Mouse (Mus musculus) MEL (cell line): ENCODE data around the gene Cip2a. TPM values are rescaled to one million over a fixed set of nuclear protein-coding genes. Genes with fewer than 3 reads are reported as not detected.

Experiments
- DNase-seq: peaks from one replicate; pipeline ENCODE4 v3.0.0; 2011; ENCODE audit warnings: low read depth, low spot score
- H3K27ac ChIP-seq: 2 replicates; pipeline ENCODE4 v1.5.1; 2012; ENCODE audit warnings: low read depth, mild to moderate bottlenecking, control low read depth, low read length, moderate library complexity; ENCODE audit not compliant: control insufficient read depth
- H3K27me3 ChIP-seq, 2 experiments: fragments of 150-350 bp in 1 of 2; sonication (generic) in 1 of 2; 2 replicates each; pipeline ENCODE4 v1.6.1; 2012; ENCODE audit warnings: low read length in 2 of 2, mild to moderate bottlenecking in 2 of 2, improper control_type of control experiment in 1 of 2, moderate library complexity in 1 of 2; ENCODE audit not compliant: insufficient read depth in 2 of 2, control insufficient read depth in 1 of 2
- H3K36me3 ChIP-seq, 2 experiments: 2 replicates each; pipeline ENCODE4 v1.6.1; 2012 to 2014; ENCODE audit warnings: low read length in 2 of 2, improper control_type of control experiment in 1 of 2, inconsistent platforms in 1 of 2, mild to moderate bottlenecking in 1 of 2; ENCODE audit not compliant: insufficient read depth in 2 of 2, control insufficient read depth in 1 of 2
- H3K4me1 ChIP-seq, 2 experiments: fragments of 150-350 bp in 1 of 2; sonication (generic) in 1 of 2; 2 replicates each; pipeline ENCODE4 v1.6.1; 2012; ENCODE audit warnings: low read length in 2 of 2, improper control_type of control experiment in 1 of 2, mild to moderate bottlenecking in 1 of 2; ENCODE audit not compliant: insufficient read depth in 2 of 2, control insufficient read depth in 1 of 2
- H3K4me3 ChIP-seq, 2 experiments: fragments of 150-350 bp in 1 of 2; sonication (generic) in 1 of 2; 2 replicates each; pipeline ENCODE4 v1.5.1; 2012; ENCODE audit warnings: low read depth in 2 of 2, low read length in 2 of 2, mild to moderate bottlenecking in 2 of 2, moderate library complexity in 2 of 2, control low read depth in 1 of 2, improper control_type of control experiment in 1 of 2; ENCODE audit not compliant: control insufficient read depth in 1 of 2, insufficient read depth in 1 of 2
- H3K79me2 ChIP-seq: 2 replicates; pipeline ENCODE4 v1.6.1; 2012; ENCODE audit warnings: mild to moderate bottlenecking, low read length, moderate library complexity; ENCODE audit not compliant: control insufficient read depth, poor library complexity, insufficient read depth
- H3K9ac ChIP-seq: 2 replicates; pipeline ENCODE4 v1.6.1; 2012; ENCODE audit warnings: low read depth, mild to moderate bottlenecking, control low read depth, low read length, moderate library complexity; ENCODE audit not compliant: control insufficient read depth, poor library complexity, severe bottlenecking
- H3K9me3 ChIP-seq: fragments of 150-350 bp; sonication (generic); replicated peaks from 2 replicates; pipeline ENCODE4 v1.6.1; 2012; ENCODE audit warnings: mild to moderate bottlenecking, low read length, improper control_type of control experiment, moderate library complexity; ENCODE audit not compliant: insufficient read depth
- CHD1 ChIP-seq: IDR thresholded peaks from 2 replicates; pipeline ENCODE4 v1.6.1; 2012; ENCODE audit warnings: low read depth, mild to moderate bottlenecking, inconsistent platforms, low read length, improper control_type of control experiment
- CHD2 ChIP-seq: IDR thresholded peaks from 2 replicates; pipeline ENCODE4 v1.6.1; 2011; ENCODE audit warnings: low read length, improper control_type of control experiment
- CTCF ChIP-seq, 3 experiments: IDR thresholded peaks in 2 of 3; conservative IDR thresholded peaks in 1 of 3; 2 replicates each; pipeline ENCODE4 v1.5.1; 2011 to 2012; ENCODE audit warnings: low read length in 3 of 3, low read depth in 2 of 3, mild to moderate bottlenecking in 2 of 3, improper control_type of control experiment in 1 of 3, inconsistent platforms in 1 of 3, mixed read lengths in 1 of 3, moderate library complexity in 1 of 3; ENCODE audit not compliant: control insufficient read depth in 1 of 3, insufficient read depth in 1 of 3, poor library complexity in 1 of 3, severe bottlenecking in 1 of 3
- E2F4 ChIP-seq: IDR thresholded peaks from 2 replicates; pipeline ENCODE4 v1.6.1; 2011; ENCODE audit warnings: low read depth, low read length, improper control_type of control experiment, borderline replicate concordance
- HCFC1 ChIP-seq: IDR thresholded peaks from 2 replicates; pipeline ENCODE4 v1.6.1; 2012; ENCODE audit warnings: low read depth, mild to moderate bottlenecking, inconsistent platforms, low read length, improper control_type of control experiment, moderate library complexity
- MAFK ChIP-seq: IDR thresholded peaks from 2 replicates; pipeline ENCODE4 v1.6.1; 2011; ENCODE audit warnings: low read depth, mild to moderate bottlenecking, low read length, improper control_type of control experiment, borderline replicate concordance
- MAZ ChIP-seq: IDR thresholded peaks from 2 replicates; pipeline ENCODE4 v1.6.1; 2012; ENCODE audit warnings: low read depth, mild to moderate bottlenecking, inconsistent platforms, low read length, improper control_type of control experiment
- NELFE ChIP-seq: IDR thresholded peaks from 2 replicates; pipeline ENCODE4 v1.6.1; 2011; ENCODE audit warnings: low read depth, low read length, improper control_type of control experiment
- NRF1 ChIP-seq: IDR thresholded peaks from 2 replicates; pipeline ENCODE4 v1.6.1; 2014; ENCODE audit warnings: low read depth, mild to moderate bottlenecking, inconsistent platforms, low read length, improper control_type of control experiment, moderate library complexity; ENCODE audit not compliant: poor library complexity, insufficient read depth, severe bottlenecking
- RAD21 ChIP-seq: IDR thresholded peaks from 2 replicates; pipeline ENCODE4 v1.6.1; 2011; ENCODE audit warnings: mild to moderate bottlenecking, low read depth, low read length, improper control_type of control experiment
- RCOR1 ChIP-seq: IDR thresholded peaks from 2 replicates; pipeline ENCODE4 v1.6.1; 2012; ENCODE audit warnings: low read depth, mild to moderate bottlenecking, inconsistent platforms, low read length, improper control_type of control experiment
- SMC3 ChIP-seq: IDR thresholded peaks from 2 replicates; pipeline ENCODE4 v1.6.1; 2011; ENCODE audit warnings: low read depth, low read length, improper control_type of control experiment
- TBP ChIP-seq: IDR thresholded peaks from 2 replicates; pipeline ENCODE4 v1.8.0; 2011; ENCODE audit warnings: low read depth, low read length, improper control_type of control experiment
- TCF12 ChIP-seq: IDR thresholded peaks from 2 replicates; pipeline ENCODE4 v1.6.1; 2014; ENCODE audit warnings: low read depth, mild to moderate bottlenecking, inconsistent platforms, low read length, improper control_type of control experiment, moderate library complexity
- UBTF ChIP-seq: IDR thresholded peaks from 2 replicates; pipeline ENCODE4 v1.6.1; 2012; ENCODE audit warnings: low read depth, mild to moderate bottlenecking, inconsistent platforms, low read length, improper control_type of control experiment, moderate library complexity, borderline replicate concordance; ENCODE audit not compliant: insufficient read depth
- polyA plus RNA-seq, 2 experiments: library from polyadenylated mRNA; stranded (reverse) in 1 of 2; unstranded in 1 of 2; fragments of >175 nt in 1 of 2; fragments of >200 nt in 1 of 2; gene quantifications; 2 replicates each; pipeline versions ENCODE4 v1.2.1 to v1.2.4; 2012; ENCODE audit warnings: low replicate concordance in 2 of 2, low read depth in 1 of 2; ENCODE audit not compliant: insufficient read length in 2 of 2, insufficient read depth in 1 of 2, missing spikeins in 1 of 2
- total RNA-seq: library from RNA; depleted of rRNA; stranded (reverse); fragments of 300-350 nt; gene quantifications from 2 replicates; pipeline ENCODE4 v1.2.3, GENCODE M21; 2012; rRNA removed

Cip2a gene
- total and polyA plus RNA-seq, 3 experiments: 22.4 to 52.6 TPM; not detected in 1

DNA sequence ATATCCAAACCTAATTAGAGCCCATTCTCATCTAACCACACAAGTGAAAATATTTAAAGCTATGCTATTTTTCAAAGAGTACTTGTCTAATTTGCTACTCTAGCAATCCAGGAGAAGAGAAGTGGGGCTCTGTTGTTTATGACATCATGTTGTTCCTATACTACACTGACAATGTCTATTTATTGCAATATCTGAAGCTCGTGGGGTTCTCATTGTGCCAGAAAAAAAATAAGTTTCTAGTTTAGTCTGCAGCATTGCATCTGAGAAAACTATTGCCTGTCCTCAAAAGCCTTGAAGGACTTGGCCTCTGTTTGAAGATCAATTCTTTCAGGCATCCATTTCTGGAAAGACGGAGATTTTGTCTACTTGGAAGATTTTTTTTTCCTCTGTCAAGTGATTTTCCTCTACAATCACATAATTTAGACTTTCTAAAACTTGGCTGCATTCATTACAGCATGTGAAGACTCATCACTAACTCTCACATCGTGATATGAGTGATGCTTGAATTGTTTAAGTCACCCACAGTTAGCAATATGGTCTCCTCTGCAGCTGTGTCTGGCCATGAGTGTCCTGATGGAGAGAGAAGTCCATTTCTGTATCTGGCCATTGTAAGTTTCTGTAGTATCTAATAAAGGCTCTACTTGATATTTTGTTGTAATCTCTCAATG lies 46.7 kb downstream of the Cip2a start:
- Histone ChIP-seq H3K4me1 (no peaks in the 10 kb centered on the region), H3K4me3 (no peak overlapping the region), H3K9ac (no peak overlapping the region), H3K27me3 (no peaks in the 10 kb centered on the region), H3K79me2 (no peaks in the 10 kb centered on the region), H3K36me3 (no peaks in the 10 kb centered on the region), H3K27ac (no peak overlapping the region), H3K9me3 (no peaks in the 10 kb centered on the region)
- TF ChIP-seq MAFK: no peak
- TF ChIP-seq CHD1: no peak
- TF ChIP-seq HCFC1: no peak
- no peak for TF ChIP-seq TCF12
- no peak for TF ChIP-seq SMC3
- TF ChIP-seq CHD2: no peak
- no peak for TF ChIP-seq CTCF (IDR thresholded peaks at IDR 0.05 in 2 of 3, conservative IDR thresholded peaks at IDR 0.05 in 1 of 3; ENCODE audit: control insufficient read depth in 1 of 3, insufficient read depth in 1 of 3, low read depth in 2 of 3, low read length in 3 of 3, poor library complexity in 1 of 3, severe bottlenecking in 1 of 3)
- no peak for TF ChIP-seq RAD21
- no peak for TF ChIP-seq NELFE
- no peak for TF ChIP-seq NRF1
- no peak for DNase-seq

DNA sequence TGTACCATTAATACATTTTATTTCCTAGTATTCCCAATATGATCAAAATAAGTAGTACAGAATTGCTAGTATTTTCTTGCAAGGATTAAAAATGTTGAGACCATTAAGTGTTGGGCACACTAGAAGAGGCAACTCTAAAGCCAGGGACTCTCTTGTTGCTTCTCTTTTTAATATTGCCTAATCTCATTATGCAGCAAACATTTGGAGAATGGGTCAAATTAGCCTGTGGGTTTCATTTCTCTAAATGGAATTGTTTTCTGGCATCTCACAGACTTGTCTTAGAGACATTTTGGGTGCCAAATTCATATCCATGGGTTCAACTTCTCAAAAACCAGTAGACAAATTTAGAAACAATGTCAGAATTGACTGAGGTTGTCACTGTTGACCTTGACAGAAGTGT lies 55.2 kb downstream of the Cip2a start:
- Histone ChIP-seq H3K9ac (no peak overlapping the region), H3K27ac (no peak overlapping the region), H3K4me3 (no peak overlapping the region), H3K79me2 (no peaks in the 10 kb centered on the region), H3K36me3 (no peaks in the 10 kb centered on the region), H3K9me3 (no peaks in the 10 kb centered on the region), H3K27me3 (no peaks in the 10 kb centered on the region), H3K4me1 (no peaks in the 10 kb centered on the region)
- TF ChIP-seq MAZ: no peak
- no peak for DNase-seq

DNA sequence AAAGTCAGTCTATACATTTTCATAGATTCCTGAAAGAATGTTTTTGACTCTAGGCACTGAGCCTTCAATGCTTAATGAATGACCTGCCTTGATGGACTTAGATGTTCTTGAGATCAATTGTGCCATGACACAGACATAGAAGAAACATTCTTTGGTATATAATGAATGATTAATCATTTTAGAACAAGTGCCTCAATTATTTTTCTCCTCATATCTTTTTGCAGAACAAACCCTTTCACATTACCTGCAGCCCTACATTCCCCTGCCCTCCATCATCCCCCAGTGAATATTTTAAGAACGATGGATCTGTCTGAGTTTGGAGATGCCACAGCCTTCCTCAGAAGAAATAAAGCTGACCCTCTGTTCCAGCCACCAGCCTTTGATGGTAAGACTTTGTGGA lies 63.2 kb downstream of the Cip2a start, which contains the start of gene Myh15:
TSS of gene Myh15 (plus strand) at position 301 of the 400 bp plus-strand sequence.
- Histone ChIP-seq H3K27ac (no peak within 1 kb of the TSS), H3K9me3 (no peaks in the 10 kb centered on the region), H3K27me3 (no peaks in the 10 kb centered on the region), H3K79me2 (no peaks in the 10 kb centered on the region), H3K9ac (no peak within 1 kb of the TSS), H3K4me1 (no peaks in the 10 kb centered on the region), H3K36me3 (no peaks in the 10 kb centered on the region), H3K4me3 (no peak within 1 kb of the TSS)
- DNase-seq: no peak
- TF ChIP-seq TCF12: no peak
- TF ChIP-seq CHD1: no peak
- TF ChIP-seq E2F4: no peak
- no peak for TF ChIP-seq RAD21
- TF ChIP-seq NELFE: no peak
- TF ChIP-seq UBTF: no peak
- no peak for TF ChIP-seq RCOR1
- no peak for TF ChIP-seq TBP
- TF ChIP-seq SMC3: no peak

Other genes with a start within 250 kb of the Cip2a start
- not detected in 2 replicates for gene Trat1, start 222.2 kb upstream of the Cip2a start, total RNA-seq
- not detected for gene Trat1, start 222.2 kb upstream of the Cip2a start, polyA plus RNA-seq
- gene Retnlb, start 177.3 kb upstream of the Cip2a start, total RNA-seq: not detected in 2 replicates
- gene Retnlb, start 177.3 kb upstream of the Cip2a start, polyA plus RNA-seq: not detected
- gene Retnla, start 151.6 kb upstream of the Cip2a start, total RNA-seq: not detected in 2 replicates
- gene Retnla, start 151.6 kb upstream of the Cip2a start, polyA plus RNA-seq: not detected
- not detected in 2 replicates for gene Retnlg, start 121.6 kb upstream of the Cip2a start, total RNA-seq
- not detected for gene Retnlg, start 121.6 kb upstream of the Cip2a start, polyA plus RNA-seq
- 22.4 and 28.1 TPM in 2 replicates for gene Dzip3, start within 50 bp of the Cip2a start, total RNA-seq
- gene Dzip3, start within 50 bp of the Cip2a start, polyA plus RNA-seq: 10 to 100 TPM in 1 of 2 experiments, not detected in 1; 22.8 TPM
- gene Myh15, start 63.3 kb downstream of the Cip2a start, total RNA-seq: not detected in 2 replicates
- not detected for gene Myh15, start 63.3 kb downstream of the Cip2a start, polyA plus RNA-seq